Mouse (Mus musculus): ENCODE measurements at regions not wholly inside any gene's neighbourhood (a gene's known extent, or its start where the extent isn't known, plus 50 kb on each side); places are given as distances from the start of the nearest gene placed in this dataset.
A peak's percentile ranks its signal among the peaks of the same experiment; 100 is the strongest.

DNA sequence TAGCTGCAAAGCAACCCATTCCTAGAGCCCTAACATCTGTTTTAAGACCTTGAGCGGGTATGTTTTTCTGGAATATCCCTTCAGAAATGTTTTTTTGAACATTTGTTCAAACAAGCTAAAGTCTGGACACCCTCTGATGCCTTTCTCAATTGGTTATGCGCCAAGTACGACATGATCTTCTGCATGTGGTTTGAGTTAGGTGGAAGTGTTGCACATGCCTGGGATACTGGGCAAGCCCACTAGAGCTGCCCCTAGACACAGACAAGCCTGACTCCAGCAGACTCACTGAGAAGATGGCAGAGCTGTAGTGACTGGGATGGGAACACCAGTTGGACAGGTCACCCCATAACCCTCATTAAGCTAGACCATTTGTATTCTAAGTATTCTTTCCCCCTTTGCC lies 153.2 kb upstream of the Cypt2 start:
- ATAC-seq (ENCODE audit: insufficient number of reproducible peaks, insufficient read depth, low FRiP score, low read depth) = no peak
- 80% methylated on average over 3 of the region's 3 CpGs for whole genome bisulfite sequencing

DNA sequence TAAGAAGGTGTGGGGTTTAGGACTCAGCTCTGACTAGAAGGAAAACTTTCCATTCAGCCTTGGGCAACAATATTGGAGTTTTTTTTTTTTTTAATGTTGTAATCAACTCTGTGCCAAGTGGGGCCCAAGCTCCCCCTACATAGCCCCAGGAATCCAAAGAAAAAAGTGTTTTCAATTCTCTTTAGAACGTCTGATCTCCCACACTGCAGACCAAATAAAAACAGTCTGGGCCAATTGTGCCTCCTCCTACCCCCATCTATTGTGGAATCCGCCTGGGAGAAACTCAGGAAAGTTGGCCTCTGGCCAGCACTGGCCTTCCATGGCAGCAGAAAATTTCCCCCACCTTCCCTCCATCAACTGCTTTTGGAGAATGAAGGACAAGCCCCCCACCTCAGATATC lies 133.3 kb upstream of the Cypt2 start:
- WGBS = 41% methylated on average over 2 of the region's 2 CpGs
- Histone ChIP-seq H3K27me3 (ENCODE audit: control insufficient read depth, insufficient read depth, low read length) (peaks cover 2% of the 10 kb centered on the region; the same call in 1 of the 2 replicates), H3K4me3 (ENCODE audit: low read depth, low read length) (no peak overlapping the region), H3K9ac (replicated peaks; ENCODE audit: low read depth, low read length) (no peak overlapping the region), H3K4me2 (replicated peaks; ENCODE audit: low read depth, low read length) (no peak overlapping the region), H3K4me1 (ENCODE audit: control insufficient read depth, insufficient read depth, low read length) (no peaks in the 10 kb centered on the region), H3K9me3 (ENCODE audit: control insufficient read depth, low read depth, low read length) (no peaks in the 10 kb centered on the region), H3K36me3 (ENCODE audit: control insufficient read depth, insufficient read depth, low read length) (no peaks in the 10 kb centered on the region), H3K27ac (ENCODE audit: low read length) (no peak overlapping the region)
- ATAC-seq (ENCODE audit: insufficient number of reproducible peaks, insufficient read depth, low FRiP score, low read depth) = no peak

More for the DNA sequence above, 153.2 kb upstream of the Cypt2 start:
- H3K4me3 ChIP-seq (ENCODE audit: low read depth, low read length) = no peak overlapping the region
- no peak overlapping the region for H3K27ac ChIP-seq (ENCODE audit: low read length)
- no peaks in the 10 kb centered on the region for H3K27me3 ChIP-seq (ENCODE audit: control insufficient read depth, insufficient read depth, low read length)
- H3K9ac ChIP-seq (replicated peaks; ENCODE audit: low read depth, low read length) = no peak overlapping the region
- no peaks in the 10 kb centered on the region for H3K9me3 ChIP-seq (ENCODE audit: control insufficient read depth, low read depth, low read length)
- H3K4me2 ChIP-seq (replicated peaks; ENCODE audit: low read depth, low read length) = no peak overlapping the region
- no peaks in the 10 kb centered on the region for H3K4me1 ChIP-seq (ENCODE audit: control insufficient read depth, insufficient read depth, low read length)
- H3K36me3 ChIP-seq (ENCODE audit: control insufficient read depth, insufficient read depth, low read length) = no peaks in the 10 kb centered on the region

GRCm38 (mm10) chrX:105367979-105368378 lies 131.6 kb upstream of the Cypt2 start:
- no peak for ATAC-seq (ENCODE audit: insufficient number of reproducible peaks, insufficient read depth, low FRiP score, low read depth)
- 70% methylated on average over 2 of the region's 2 CpGs for WGBS
- no peak overlapping the region for H3K4me2 ChIP-seq (replicated peaks; ENCODE audit: low read depth, low read length)
- H3K27ac ChIP-seq (ENCODE audit: low read length) = no peak overlapping the region
- no peaks in the 10 kb centered on the region for H3K4me1 ChIP-seq (ENCODE audit: control insufficient read depth, insufficient read depth, low read length)
- H3K4me3 ChIP-seq (ENCODE audit: low read depth, low read length) = no peak overlapping the region
- H3K9ac ChIP-seq (replicated peaks; ENCODE audit: low read depth, low read length) = no peak overlapping the region
- no peaks in the 10 kb centered on the region for H3K36me3 ChIP-seq (ENCODE audit: control insufficient read depth, insufficient read depth, low read length)
- no peaks in the 10 kb centered on the region for H3K9me3 ChIP-seq (ENCODE audit: control insufficient read depth, low read depth, low read length)
- peaks cover 2% of the 10 kb centered on the region; the same call in 1 of the 2 replicates for H3K27me3 ChIP-seq (ENCODE audit: control insufficient read depth, insufficient read depth, low read length)

DNA sequence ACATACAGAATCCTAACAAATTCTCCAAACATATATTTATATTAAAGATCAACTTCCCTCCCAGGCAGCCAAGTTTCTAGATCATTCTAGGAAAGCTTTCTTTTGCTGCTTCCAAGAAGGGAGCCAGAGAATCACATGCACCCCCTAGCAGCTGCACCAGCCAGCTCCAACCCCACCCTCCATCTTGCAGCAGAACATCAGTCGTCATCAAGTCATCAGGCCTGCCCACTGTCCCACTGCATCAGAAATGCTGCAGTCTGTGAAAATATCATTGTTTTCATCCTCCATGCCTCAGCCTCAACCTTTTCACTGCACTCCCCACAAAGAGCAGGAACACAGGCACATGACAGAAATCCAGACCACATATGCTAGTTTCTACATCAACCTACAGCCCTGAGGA lies 109.1 kb upstream of the Cypt2 start:
- Histone ChIP-seq H3K4me1 (ENCODE audit: control insufficient read depth, insufficient read depth, low read length) (no peaks in the 10 kb centered on the region), H3K9me3 (ENCODE audit: control insufficient read depth, low read depth, low read length) (no peaks in the 10 kb centered on the region), H3K4me2 (replicated peaks; ENCODE audit: low read depth, low read length) (no peak overlapping the region), H3K36me3 (ENCODE audit: control insufficient read depth, insufficient read depth, low read length) (no peaks in the 10 kb centered on the region), H3K27ac (ENCODE audit: low read length) (no peak overlapping the region), H3K27me3 (ENCODE audit: control insufficient read depth, insufficient read depth, low read length) (no peaks in the 10 kb centered on the region), H3K9ac (replicated peaks; ENCODE audit: low read depth, low read length) (no peak overlapping the region), H3K4me3 (ENCODE audit: low read depth, low read length) (no peak overlapping the region)
- WGBS = 55% methylated on average over 1 of the region's 1 CpGs
- no peak for ATAC-seq (ENCODE audit: insufficient number of reproducible peaks, insufficient read depth, low FRiP score, low read depth)

GRCm38 (mm10) chrX:105391029-105391428 lies 108.5 kb upstream of the Cypt2 start:
- Histone ChIP-seq H3K9ac (replicated peaks; ENCODE audit: low read depth, low read length) (no peak overlapping the region), H3K4me1 (ENCODE audit: control insufficient read depth, insufficient read depth, low read length) (no peaks in the 10 kb centered on the region), H3K27ac (ENCODE audit: low read length) (no peak overlapping the region), H3K4me2 (replicated peaks; ENCODE audit: low read depth, low read length) (no peak overlapping the region), H3K4me3 (ENCODE audit: low read depth, low read length) (no peak overlapping the region), H3K9me3 (ENCODE audit: control insufficient read depth, low read depth, low read length) (no peaks in the 10 kb centered on the region), H3K36me3 (ENCODE audit: control insufficient read depth, insufficient read depth, low read length) (no peaks in the 10 kb centered on the region), H3K27me3 (ENCODE audit: control insufficient read depth, insufficient read depth, low read length) (no peaks in the 10 kb centered on the region)
- no peak for ATAC-seq (ENCODE audit: insufficient number of reproducible peaks, insufficient read depth, low FRiP score, low read depth)

DNA sequence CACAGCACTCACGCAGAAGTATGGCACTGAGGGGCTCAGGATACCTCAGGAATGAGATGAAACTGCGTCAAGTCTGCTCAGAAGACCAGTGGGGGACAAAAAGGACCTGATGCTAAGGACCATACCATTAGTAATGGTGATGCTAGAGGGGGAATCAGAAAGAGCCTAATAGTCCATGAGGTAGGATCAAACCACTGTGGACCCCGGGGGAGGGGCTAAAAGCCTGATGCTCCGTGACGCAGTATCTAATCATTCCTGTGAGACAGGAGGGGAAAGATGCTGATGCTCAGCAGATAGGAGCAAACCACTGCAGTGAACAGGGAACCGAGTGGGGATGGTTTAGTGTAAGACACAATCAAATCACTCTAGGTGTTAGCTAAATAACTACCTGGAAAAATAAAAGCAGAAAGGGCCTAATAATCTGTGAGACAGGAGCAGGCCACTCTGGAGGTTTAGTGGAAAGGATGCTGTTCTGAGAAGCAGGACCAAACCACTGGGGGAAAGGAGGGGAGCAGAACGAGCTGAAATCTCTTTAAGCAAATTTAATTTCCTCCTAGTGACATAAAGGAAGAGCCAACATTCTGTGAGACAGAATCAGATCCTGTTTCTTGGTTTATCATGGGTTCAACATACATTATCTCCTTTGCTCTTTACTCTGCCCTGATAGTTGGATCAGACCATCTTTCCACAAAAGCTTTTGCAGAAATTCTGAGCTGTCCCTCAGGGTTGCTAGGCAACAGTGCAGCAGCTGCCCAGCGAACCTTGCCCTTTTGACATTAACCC lies 107.7 kb upstream of the Cypt2 start:
- Histone ChIP-seq H3K27me3 (ENCODE audit: control insufficient read depth, insufficient read depth, low read length) (no peaks in the 10 kb centered on the region), H3K27ac (ENCODE audit: low read length) (no peak overlapping the region), H3K4me2 (replicated peaks; ENCODE audit: low read depth, low read length) (no peak overlapping the region), H3K9me3 (ENCODE audit: control insufficient read depth, low read depth, low read length) (no peaks in the 10 kb centered on the region), H3K36me3 (ENCODE audit: control insufficient read depth, insufficient read depth, low read length) (no peaks in the 10 kb centered on the region), H3K4me1 (ENCODE audit: control insufficient read depth, insufficient read depth, low read length) (no peaks in the 10 kb centered on the region), H3K9ac (replicated peaks; ENCODE audit: low read depth, low read length) (no peak overlapping the region), H3K4me3 (ENCODE audit: low read depth, low read length) (no peak overlapping the region)
- no peak for ATAC-seq (ENCODE audit: insufficient number of reproducible peaks, insufficient read depth, low FRiP score, low read depth)
- WGBS = 36% methylated on average over 8 of the region's 8 CpGs

GRCm38 (mm10) chrX:105393259-105393658 lies 106.3 kb upstream of the Cypt2 start:
- Histone ChIP-seq H3K9ac (replicated peaks; ENCODE audit: low read depth, low read length) (no peak overlapping the region), H3K36me3 (ENCODE audit: control insufficient read depth, insufficient read depth, low read length) (no peaks in the 10 kb centered on the region), H3K4me1 (ENCODE audit: control insufficient read depth, insufficient read depth, low read length) (no peaks in the 10 kb centered on the region), H3K4me3 (ENCODE audit: low read depth, low read length) (no peak overlapping the region), H3K4me2 (replicated peaks; ENCODE audit: low read depth, low read length) (no peak overlapping the region), H3K9me3 (ENCODE audit: control insufficient read depth, low read depth, low read length) (no peaks in the 10 kb centered on the region), H3K27me3 (ENCODE audit: control insufficient read depth, insufficient read depth, low read length) (no peaks in the 10 kb centered on the region), H3K27ac (ENCODE audit: low read length) (no peak overlapping the region)
- WGBS = 43% methylated on average over 11 of the region's 11 CpGs
- ATAC-seq (ENCODE audit: insufficient number of reproducible peaks, insufficient read depth, low FRiP score, low read depth) = no peak

GRCm38 (mm10) chrX:105413351-105413750 lies 86.2 kb upstream of the Cypt2 start:
- Histone ChIP-seq H3K4me3 (ENCODE audit: low read depth, low read length) (no peak overlapping the region), H3K4me2 (replicated peaks; ENCODE audit: low read depth, low read length) (no peak overlapping the region), H3K4me1 (ENCODE audit: control insufficient read depth, insufficient read depth, low read length) (no peaks in the 10 kb centered on the region), H3K27me3 (ENCODE audit: control insufficient read depth, insufficient read depth, low read length) (no peaks in the 10 kb centered on the region), H3K36me3 (ENCODE audit: control insufficient read depth, insufficient read depth, low read length) (no peaks in the 10 kb centered on the region), H3K9me3 (ENCODE audit: control insufficient read depth, low read depth, low read length) (no peaks in the 10 kb centered on the region), H3K27ac (ENCODE audit: low read length) (no peak overlapping the region), H3K9ac (replicated peaks; ENCODE audit: low read depth, low read length) (no peak overlapping the region)
- WGBS = 56% methylated on average over 5 of the region's 5 CpGs
- no peak for ATAC-seq (ENCODE audit: insufficient number of reproducible peaks, insufficient read depth, low FRiP score, low read depth)

GRCm38 (mm10) chrX:105420976-105421375 lies 78.6 kb upstream of the Cypt2 start:
- H3K4me2 ChIP-seq (replicated peaks; ENCODE audit: low read depth, low read length) = no peak overlapping the region
- no peaks in the 10 kb centered on the region for H3K4me1 ChIP-seq (ENCODE audit: control insufficient read depth, insufficient read depth, low read length)
- no peaks in the 10 kb centered on the region for H3K9me3 ChIP-seq (ENCODE audit: control insufficient read depth, low read depth, low read length)
- WGBS = 24% methylated on average over 3 of the region's 3 CpGs
- H3K4me3 ChIP-seq (ENCODE audit: low read depth, low read length) = no peak overlapping the region
- no peaks in the 10 kb centered on the region for H3K36me3 ChIP-seq (ENCODE audit: control insufficient read depth, insufficient read depth, low read length)
- ATAC-seq (ENCODE audit: insufficient number of reproducible peaks, insufficient read depth, low FRiP score, low read depth) = peak; percentile 53
- no peak overlapping the region for H3K27ac ChIP-seq (ENCODE audit: low read length)
- no peaks in the 10 kb centered on the region for H3K27me3 ChIP-seq (ENCODE audit: control insufficient read depth, insufficient read depth, low read length)
- no peak overlapping the region for H3K9ac ChIP-seq (replicated peaks; ENCODE audit: low read depth, low read length)

All from stomach, embryonic 14.5 days (tissue).